Mouse (Mus musculus): ENCODE measurements around the gene Med17. TPM values are rescaled to one million over a fixed set of nuclear protein-coding genes. Genes with fewer than 3 reads are reported as not detected.
"Not testable (repeated sequence)": the region's sequence is repeated elsewhere in the genome, so short reads cannot be mapped to it uniquely, and the experiment has no call there.

Med17 gene
- polyA plus RNA-seq, 1 experiment from 2014 or later: 23.2 TPM

DNA sequence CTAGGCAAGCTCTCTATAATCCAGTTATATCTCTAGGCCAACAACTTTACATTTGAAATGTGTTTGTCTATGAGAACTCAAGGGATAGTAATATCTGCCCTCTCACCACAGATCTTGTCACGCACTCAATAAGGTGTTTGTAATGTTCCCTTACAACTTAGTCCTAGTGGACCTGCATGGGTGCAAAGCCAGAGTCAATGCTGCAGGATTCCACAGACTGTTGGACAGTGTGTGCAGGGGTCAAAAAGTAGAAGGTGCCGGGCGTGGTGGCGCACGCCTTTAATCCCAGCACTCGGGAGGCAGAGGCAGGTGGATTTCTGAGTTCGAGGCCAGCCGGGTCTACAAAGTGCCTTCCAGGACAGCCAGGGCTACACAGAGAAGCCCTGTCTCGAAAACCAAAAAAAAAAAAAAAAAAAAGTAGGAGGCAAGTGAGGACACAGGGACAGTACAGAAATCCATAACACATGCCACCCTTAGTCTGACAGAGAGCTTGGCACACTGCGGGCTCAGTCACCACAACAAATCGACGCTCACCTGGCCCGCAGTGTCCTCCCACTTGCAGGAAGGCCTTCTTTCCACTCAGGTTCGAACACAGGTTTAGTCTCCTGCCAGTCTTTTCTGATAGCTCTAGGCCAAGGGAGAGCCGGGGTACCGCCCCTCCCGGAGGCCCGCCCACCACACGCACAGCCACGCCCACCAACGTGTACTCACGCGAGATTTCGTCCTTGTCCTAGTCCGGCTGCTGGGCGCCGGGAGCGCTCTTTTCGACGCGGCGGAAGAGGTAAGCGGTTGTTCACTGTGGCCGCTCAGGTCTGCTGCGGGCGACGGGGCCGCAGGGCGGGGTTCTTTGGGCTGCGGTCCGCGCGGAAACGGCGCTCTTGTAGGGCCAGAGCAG, 26.0 kb upstream of the Med17 start, which contains the start of gene Taf1d:
Gene Taf1d (plus strand): TSS at position 712 of the 895 bp plus-strand sequence.
- 12% methylated on average over 45 of the region's 45 CpGs for WGBS
- TF ChIP-seq EP300 (IDR thresholded peaks at IDR 0.05) (no peak), CTCF (IDR thresholded peaks at IDR 0.05) (no peak; the same call in 1 of the 2 replicates)
- Histone ChIP-seq H3K27me3 (replicated peaks; ENCODE audit: insufficient read depth, low read length) (no peaks in the 10 kb centered on the region), H3K4me1 (ENCODE audit: insufficient read depth, low read depth, low read length) (peaks cover 17% of the 10 kb centered on the region), H3K9ac (replicated peaks; ENCODE audit: low read depth) (peak within 1 kb of the TSS; percentile 88), H3K4me3 (ENCODE audit: low read depth, low read length) (peak within 1 kb of the TSS; percentile 82), H3K9me3 (ENCODE audit: low read length) (no peaks in the 10 kb centered on the region), H3K27ac (ENCODE audit: low read length) (peak within 1 kb of the TSS; percentile 92), H3K36me3 (ENCODE audit: insufficient read depth, low read length) (peaks cover 11% of the 10 kb centered on the region; the same call in 1 of the 2 replicates), H3K4me2 (replicated peaks; ENCODE audit: low read depth, low read length) (peak within 1 kb of the TSS; percentile 90)
- DNase-seq (ENCODE audit: low spot score) (peak; percentile 96), ATAC-seq (peak; percentile 96)

DNA sequence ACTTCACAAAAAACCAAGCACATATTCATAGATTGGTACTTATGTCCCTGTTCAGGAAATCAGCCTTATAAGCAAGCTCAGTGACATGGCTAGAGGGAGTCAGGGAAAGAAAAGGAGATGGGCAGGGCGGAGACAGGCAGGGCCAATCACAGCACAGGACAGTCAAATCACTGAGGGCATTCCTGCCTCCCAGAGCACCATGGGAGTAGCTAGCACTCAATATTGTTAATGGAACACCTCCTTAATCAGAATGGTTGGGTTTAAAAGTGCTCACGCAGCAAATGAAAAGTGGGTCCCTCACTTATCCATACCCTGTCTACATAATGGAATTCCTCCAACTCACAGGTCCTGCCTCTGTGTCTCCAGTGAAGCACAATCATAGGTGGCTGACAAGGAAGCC, 23.1 kb upstream of the Med17 start:
- H3K27ac ChIP-seq (ENCODE audit: low read length): no peak overlapping the region
- H3K9me3 ChIP-seq (ENCODE audit: low read length): no peaks in the 10 kb centered on the region
- TF ChIP-seq CTCF (IDR thresholded peaks at IDR 0.05) (no peak), EP300 (IDR thresholded peaks at IDR 0.05) (no peak)
- H3K27me3 ChIP-seq (replicated peaks; ENCODE audit: insufficient read depth, low read length): no peaks in the 10 kb centered on the region
- no peak overlapping the region for H3K4me2 ChIP-seq (replicated peaks; ENCODE audit: low read depth, low read length)
- no peaks in the 10 kb centered on the region for H3K36me3 ChIP-seq (ENCODE audit: insufficient read depth, low read length)
- DNase-seq (ENCODE audit: low spot score) (no peak), ATAC-seq (no peak)
- WGBS: 50% methylated on average over 2 of the region's 2 CpGs
- no peak overlapping the region for H3K9ac ChIP-seq (replicated peaks; ENCODE audit: low read depth)
- H3K4me3 ChIP-seq (ENCODE audit: low read depth, low read length): no peak overlapping the region
- peaks cover 11% of the 10 kb centered on the region; the same call in 1 of the 2 replicates for H3K4me1 ChIP-seq (ENCODE audit: insufficient read depth, low read depth, low read length)

DNA sequence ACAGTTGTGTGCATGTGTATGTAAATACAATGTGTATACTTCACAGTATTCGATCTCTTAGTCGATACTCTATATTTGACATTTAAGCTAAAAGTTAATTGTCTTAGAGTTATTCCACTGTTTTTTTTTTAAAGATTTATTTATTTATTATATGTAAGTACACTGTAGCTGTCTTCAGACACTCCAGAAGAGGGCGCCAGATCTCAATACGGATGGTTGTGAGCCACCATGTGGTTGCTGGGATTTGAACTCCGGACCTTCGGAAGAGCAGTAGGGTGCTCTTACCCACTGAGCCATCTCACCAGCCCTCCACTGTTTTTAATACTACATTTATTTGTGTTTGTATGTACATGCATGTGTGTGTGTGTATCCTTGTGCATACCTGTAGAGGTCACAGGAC, 22.3 kb upstream of the Med17 start:
- not testable (repeated sequence) for H3K9ac ChIP-seq (replicated peaks; ENCODE audit: low read depth); H3K27me3 ChIP-seq (replicated peaks; ENCODE audit: insufficient read depth, low read length); H3K9me3 ChIP-seq (ENCODE audit: low read length); H3K4me1 ChIP-seq (ENCODE audit: insufficient read depth, low read depth, low read length); DNase-seq (ENCODE audit: low spot score); ATAC-seq; H3K4me2 ChIP-seq (replicated peaks; ENCODE audit: low read depth, low read length); H3K36me3 ChIP-seq (ENCODE audit: insufficient read depth, low read length); H3K4me3 ChIP-seq (ENCODE audit: low read depth, low read length)
- WGBS: 70% methylated on average over 6 of the region's 6 CpGs
- H3K27ac ChIP-seq (ENCODE audit: low read length): 0 out of 2 replicates have a peak overlapping the region, but pooled peaks have one; percentile 75
- TF ChIP-seq CTCF (IDR thresholded peaks at IDR 0.05): peak; percentile 39

DNA sequence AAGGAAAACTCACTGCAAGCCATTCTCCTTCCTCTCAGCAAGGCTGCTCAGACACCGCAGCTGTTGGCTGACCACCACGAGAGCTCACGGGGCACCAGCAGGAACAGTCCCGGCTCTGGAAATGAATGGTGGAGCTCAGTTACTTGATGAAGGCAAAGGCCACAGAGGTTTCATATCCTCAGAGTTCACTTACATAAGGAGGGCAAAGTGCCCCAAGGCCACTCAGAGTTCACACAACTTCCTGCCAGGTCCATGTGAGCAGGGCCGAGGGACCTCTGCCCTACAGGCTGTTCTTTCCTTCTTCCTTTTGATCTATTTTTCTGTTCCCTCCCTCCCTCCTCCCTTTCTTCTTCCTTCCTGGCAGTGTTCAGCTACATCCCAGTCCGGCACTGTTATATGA, 21.7 kb upstream of the Med17 start:
- ATAC-seq (peak; percentile 24), DNase-seq (ENCODE audit: low spot score) (peak; percentile 76)
- no peaks in the 10 kb centered on the region for H3K36me3 ChIP-seq (ENCODE audit: insufficient read depth, low read length)
- H3K9ac ChIP-seq (replicated peaks; ENCODE audit: low read depth): peak overlapping the region; percentile 6
- H3K4me3 ChIP-seq (ENCODE audit: low read depth, low read length): no peak overlapping the region
- peaks cover 9% of the 10 kb centered on the region; the same call in 1 of the 2 replicates for H3K4me1 ChIP-seq (ENCODE audit: insufficient read depth, low read depth, low read length)
- H3K27ac ChIP-seq (ENCODE audit: low read length): peak overlapping the region; percentile 75
- WGBS: 2% methylated on average over 6 of the region's 6 CpGs
- peak overlapping the region; percentile 49 for H3K4me2 ChIP-seq (replicated peaks; ENCODE audit: low read depth, low read length)
- H3K9me3 ChIP-seq (ENCODE audit: low read length): no peaks in the 10 kb centered on the region
- no peaks in the 10 kb centered on the region for H3K27me3 ChIP-seq (replicated peaks; ENCODE audit: insufficient read depth, low read length)
- TF ChIP-seq CTCF (IDR thresholded peaks at IDR 0.05): no peak
- TF ChIP-seq EP300 (IDR thresholded peaks at IDR 0.05): no peak

DNA sequence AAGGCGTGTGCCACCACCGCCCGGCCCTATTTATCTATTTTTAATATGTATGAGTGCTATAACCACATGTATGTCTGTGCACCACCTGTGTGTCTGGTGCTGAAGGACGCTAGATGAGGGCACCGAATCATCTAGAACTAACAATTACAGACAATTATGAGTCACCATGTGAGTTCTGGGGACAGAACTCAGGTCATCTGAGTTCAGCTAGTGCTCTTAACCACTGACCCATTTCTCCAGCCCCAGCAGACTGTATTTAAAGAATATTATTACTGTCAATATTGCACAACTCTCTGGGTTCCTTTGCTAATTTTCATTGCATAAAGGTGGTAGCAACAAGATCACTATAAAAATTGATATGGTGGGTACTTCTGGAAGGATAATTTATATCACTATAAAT, 20.3 kb upstream of the Med17 start:
- H3K4me2 ChIP-seq (replicated peaks; ENCODE audit: low read depth, low read length): no peak overlapping the region
- WGBS: 87% methylated on average over 5 of the region's 5 CpGs
- H3K9me3 ChIP-seq (ENCODE audit: low read length): no peaks in the 10 kb centered on the region
- no peak overlapping the region for H3K9ac ChIP-seq (replicated peaks; ENCODE audit: low read depth)
- peaks cover 8% of the 10 kb centered on the region; the same call in 1 of the 2 replicates for H3K4me1 ChIP-seq (ENCODE audit: insufficient read depth, low read depth, low read length)
- ATAC-seq: no peak
- H3K27me3 ChIP-seq (replicated peaks; ENCODE audit: insufficient read depth, low read length): no peaks in the 10 kb centered on the region
- no peak overlapping the region for H3K27ac ChIP-seq (ENCODE audit: low read length)
- TF ChIP-seq EP300 (IDR thresholded peaks at IDR 0.05): no peak
- TF ChIP-seq CTCF (IDR thresholded peaks at IDR 0.05): no peak
- H3K4me3 ChIP-seq (ENCODE audit: low read depth, low read length): no peak overlapping the region
- H3K36me3 ChIP-seq (ENCODE audit: insufficient read depth, low read length): no peaks in the 10 kb centered on the region
- no peak for DNase-seq (ENCODE audit: low spot score)

DNA sequence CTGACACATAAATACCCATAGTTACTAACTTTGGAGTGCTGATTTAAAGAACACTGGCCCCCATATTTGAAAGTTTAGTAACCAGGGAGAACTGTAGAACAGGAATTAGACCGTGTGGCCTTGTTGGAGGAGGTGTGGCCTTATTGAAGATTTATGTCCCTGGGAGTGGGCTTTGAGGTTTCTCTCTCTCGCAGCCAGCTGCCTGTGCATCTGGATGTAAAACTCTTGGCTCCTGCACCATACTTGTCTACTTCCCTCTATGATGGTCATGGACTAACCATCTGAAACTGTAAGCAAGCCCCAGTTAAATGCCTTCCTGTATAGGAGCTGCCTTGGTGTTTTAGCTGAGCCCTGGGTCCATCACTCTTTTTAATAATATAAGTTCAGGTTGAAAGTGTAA, 18.7 kb upstream of the Med17 start:
- no peaks in the 10 kb centered on the region for H3K9me3 ChIP-seq (ENCODE audit: low read length)
- H3K27ac ChIP-seq (ENCODE audit: low read length): no peak overlapping the region
- no peaks in the 10 kb centered on the region for H3K36me3 ChIP-seq (ENCODE audit: insufficient read depth, low read length)
- no peak for TF ChIP-seq CTCF (IDR thresholded peaks at IDR 0.05)
- no peak for TF ChIP-seq EP300 (IDR thresholded peaks at IDR 0.05)
- no peak overlapping the region for H3K4me2 ChIP-seq (replicated peaks; ENCODE audit: low read depth, low read length)
- no peak for ATAC-seq
- 37% methylated on average over 2 of the region's 2 CpGs for WGBS
- no peaks in the 10 kb centered on the region for H3K27me3 ChIP-seq (replicated peaks; ENCODE audit: insufficient read depth, low read length)
- H3K9ac ChIP-seq (replicated peaks; ENCODE audit: low read depth): no peak overlapping the region
- H3K4me3 ChIP-seq (ENCODE audit: low read depth, low read length): no peak overlapping the region
- H3K4me1 ChIP-seq (ENCODE audit: insufficient read depth, low read depth, low read length): peaks cover 6% of the 10 kb centered on the region; the same call in 1 of the 2 replicates
- no peak for DNase-seq (ENCODE audit: low spot score)
